Mouse (Mus musculus): ENCODE measurements at regions not wholly inside any gene's neighbourhood (a gene's known extent, or its start where the extent isn't known, plus 50 kb on each side); places are given as distances from the start of the nearest gene placed in this dataset.

- DNase-seq (ENCODE audit: low read depth, low spot score): no peak
- TF ChIP-seq NRF1 (IDR thresholded peaks at IDR 0.05; ENCODE audit: insufficient read depth, low read depth, low read length, poor library complexity, severe bottlenecking) (no peak), EP300 (IDR thresholded peaks at IDR 0.05; ENCODE audit: low read depth in 1 of 2, low read length in 2 of 2) (no peak), JUND (IDR thresholded peaks at IDR 0.05; ENCODE audit: low read depth, low read length) (no peak), UBTF (IDR thresholded peaks at IDR 0.05; ENCODE audit: borderline replicate concordance, insufficient read depth, low read depth, low read length) (no peak), POLR2AphosphoS2 (IDR thresholded peaks at IDR 0.05; ENCODE audit: low read length) (no peak), TAL1 (IDR thresholded peaks at IDR 0.05; ENCODE audit: low read length) (no peak), MYB (IDR thresholded peaks at IDR 0.05; ENCODE audit: low read depth, low read length) (no peak), USF2 (IDR thresholded peaks at IDR 0.05; ENCODE audit: borderline replicate concordance in 1 of 2, insufficient read depth in 1 of 2, low read depth in 1 of 2, low read length in 2 of 2) (no peak), MXI1 (IDR thresholded peaks at IDR 0.05; ENCODE audit: low read depth, low read length) (no peak), MEF2A (IDR thresholded peaks at IDR 0.05; ENCODE audit: extremely low read depth, insufficient replicate concordance, low read depth, low read length, poor library complexity, severe bottlenecking) (no peak), ZMIZ1 (IDR thresholded peaks at IDR 0.05; ENCODE audit: low read depth, low read length) (no peak), SIN3A (IDR thresholded peaks at IDR 0.05; ENCODE audit: low read length) (no peak), GABPA (IDR thresholded peaks at IDR 0.05; ENCODE audit: low read depth, low read length) (no peak), CHD2 (IDR thresholded peaks at IDR 0.05; ENCODE audit: low read length) (no peak), RAD21 (IDR thresholded peaks at IDR 0.05; ENCODE audit: low read depth, low read length) (no peak), USF1 (IDR thresholded peaks at IDR 0.05; ENCODE audit: low read depth, low read length) (no peak), ELF1 (IDR thresholded peaks at IDR 0.05; ENCODE audit: low read depth, low read length) (no peak)
- H3K79me2 ChIP-seq (ENCODE audit: control insufficient read depth, insufficient read depth, low read length, poor library complexity): no peaks in the 10 kb centered on the region
Observed at GRCm38 (mm10) chr1:50089731-50090130, 810.7 kb upstream of the Tmeff2 start.

More at GRCm38 (mm10) chr1:50089731-50090130, 810.7 kb upstream of the Tmeff2 start:
- Histone ChIP-seq H3K27me3 (ENCODE audit: control insufficient read depth in 1 of 2, insufficient read depth in 2 of 2, low read length in 2 of 2) (no peaks in the 10 kb centered on the region), H3K4me1 (ENCODE audit: control insufficient read depth in 1 of 2, insufficient read depth in 2 of 2, low read length in 2 of 2) (no peaks in the 10 kb centered on the region), H3K9ac (ENCODE audit: control insufficient read depth, low read depth, low read length, poor library complexity, severe bottlenecking) (no peak overlapping the region), H3K9me3 (replicated peaks; ENCODE audit: insufficient read depth, low read length) (no peaks in the 10 kb centered on the region), H3K27ac (ENCODE audit: control insufficient read depth, low read depth, low read length) (no peak overlapping the region), H3K36me3 (ENCODE audit: control insufficient read depth in 1 of 2, insufficient read depth in 2 of 2, low read length in 2 of 2) (no peaks in the 10 kb centered on the region), H3K4me3 (ENCODE audit: control insufficient read depth in 1 of 2, insufficient read depth in 1 of 2, low read depth in 2 of 2, low read length in 2 of 2) (no peak overlapping the region)

Measured in MEL (cell line).